Mouse (Mus musculus): ENCODE results near the gene Tbl2. TPM values are rescaled to one million over a fixed set of nuclear protein-coding genes. Genes with fewer than 3 reads are reported as not detected.

Tbl2 gene
- polyA plus RNA-seq, 1 experiment from 2014 or later: 24.1 TPM

DNA sequence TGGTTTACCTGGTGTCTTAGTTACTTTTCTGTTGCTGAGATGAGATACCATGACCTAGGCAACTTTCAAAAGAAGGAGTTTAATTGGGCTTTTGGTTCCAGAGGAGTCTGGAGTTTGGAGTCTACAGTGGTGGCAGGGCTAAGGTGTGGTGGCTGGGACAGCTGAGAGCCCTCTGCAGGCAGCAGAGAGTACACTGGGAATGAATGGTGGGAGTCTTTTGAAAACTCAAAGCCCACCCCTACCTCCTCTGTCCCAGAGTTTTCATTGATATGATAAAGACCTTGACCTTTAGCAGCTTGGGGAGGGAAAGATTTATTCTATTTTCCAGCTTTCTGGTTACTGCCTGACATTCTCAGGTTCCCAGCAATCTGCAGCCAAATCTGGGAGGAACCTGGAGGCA is 25.6 kb downstream of the Tbl2 start:
- DNase-seq (ENCODE audit: low spot score) (no peak), ATAC-seq (ENCODE audit: low read depth) (no peak)
- Histone ChIP-seq H3K4me2 (ENCODE audit: low read depth, low read length) (no peak overlapping the region), H3K36me3 (ENCODE audit: control insufficient read depth, insufficient read depth, low read length) (peaks cover 89% of the 10 kb centered on the region), H3K27me3 (replicated peaks; ENCODE audit: control insufficient read depth, insufficient read depth, low read length) (no peaks in the 10 kb centered on the region), H3K9ac (ENCODE audit: low read depth, low read length) (no peak overlapping the region), H3K9me3 (ENCODE audit: control insufficient read depth, low read length) (no peaks in the 10 kb centered on the region), H3K4me3 (ENCODE audit: low read depth, low read length) (no peak overlapping the region), H3K4me1 (ENCODE audit: control insufficient read depth, insufficient read depth, low read length) (no peaks in the 10 kb centered on the region), H3K27ac (replicated peaks; ENCODE audit: low read depth, low read length) (no peak overlapping the region)

DNA sequence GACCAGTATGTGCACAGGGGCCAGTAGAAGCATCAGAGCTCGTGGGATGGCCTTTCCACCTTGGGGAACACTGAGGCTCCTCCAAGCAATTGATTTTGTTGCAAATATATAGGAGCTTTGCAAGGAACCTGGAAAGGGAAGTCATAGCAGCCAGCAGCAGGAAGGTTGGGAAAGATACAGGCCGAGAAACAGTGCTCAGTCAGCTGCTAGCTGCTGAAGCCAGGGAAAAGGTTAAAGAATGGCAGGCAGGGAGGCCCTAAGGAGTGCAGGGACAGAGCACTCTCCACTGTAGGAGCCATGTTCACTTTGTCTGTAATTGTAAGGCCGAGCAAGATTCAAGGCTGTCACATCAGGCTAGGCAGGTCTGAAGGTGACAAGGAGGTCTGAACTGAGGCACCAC is 29.1 kb downstream of the Tbl2 start:
- Histone ChIP-seq H3K27me3 (replicated peaks; ENCODE audit: control insufficient read depth, insufficient read depth, low read length) (no peaks in the 10 kb centered on the region), H3K9ac (ENCODE audit: low read depth, low read length) (no peak overlapping the region), H3K4me1 (ENCODE audit: control insufficient read depth, insufficient read depth, low read length) (no peaks in the 10 kb centered on the region), H3K27ac (replicated peaks; ENCODE audit: low read depth, low read length) (no peak overlapping the region), H3K4me2 (ENCODE audit: low read depth, low read length) (no peak overlapping the region), H3K36me3 (ENCODE audit: control insufficient read depth, insufficient read depth, low read length) (peaks cover 90% of the 10 kb centered on the region), H3K9me3 (ENCODE audit: control insufficient read depth, low read length) (no peaks in the 10 kb centered on the region), H3K4me3 (ENCODE audit: low read depth, low read length) (no peak overlapping the region)
- no peak for DNase-seq (ENCODE audit: low spot score)
- no peak for ATAC-seq (ENCODE audit: low read depth)
- 75% methylated on average over 3 of the region's 3 CpGs for WGBS

GRCm38 (mm10) chr5:135178996-135179395 is 29.5 kb downstream of the Tbl2 start:
- ATAC-seq (ENCODE audit: low read depth) (no peak), DNase-seq (ENCODE audit: low spot score) (no peak)
- H3K36me3 ChIP-seq (ENCODE audit: control insufficient read depth, insufficient read depth, low read length): peaks cover 85% of the 10 kb centered on the region
- no peaks in the 10 kb centered on the region for H3K4me1 ChIP-seq (ENCODE audit: control insufficient read depth, insufficient read depth, low read length)
- H3K9me3 ChIP-seq (ENCODE audit: control insufficient read depth, low read length): no peaks in the 10 kb centered on the region
- no peak overlapping the region for H3K9ac ChIP-seq (ENCODE audit: low read depth, low read length)
- H3K27me3 ChIP-seq (replicated peaks; ENCODE audit: control insufficient read depth, insufficient read depth, low read length): no peaks in the 10 kb centered on the region
- no peak overlapping the region for H3K27ac ChIP-seq (replicated peaks; ENCODE audit: low read depth, low read length)
- no peak overlapping the region for H3K4me2 ChIP-seq (ENCODE audit: low read depth, low read length)
- WGBS: 87% methylated on average over 4 of the region's 4 CpGs
- no peak overlapping the region for H3K4me3 ChIP-seq (ENCODE audit: low read depth, low read length)

- Histone ChIP-seq H3K4me2 (ENCODE audit: low read depth, low read length) (no peak overlapping the region), H3K9ac (ENCODE audit: low read depth, low read length) (no peak overlapping the region), H3K4me1 (ENCODE audit: control insufficient read depth, insufficient read depth, low read length) (no peaks in the 10 kb centered on the region), H3K27ac (replicated peaks; ENCODE audit: low read depth, low read length) (no peak overlapping the region), H3K27me3 (replicated peaks; ENCODE audit: control insufficient read depth, insufficient read depth, low read length) (no peaks in the 10 kb centered on the region), H3K9me3 (ENCODE audit: control insufficient read depth, low read length) (no peaks in the 10 kb centered on the region), H3K4me3 (ENCODE audit: low read depth, low read length) (no peak overlapping the region), H3K36me3 (ENCODE audit: control insufficient read depth, insufficient read depth, low read length) (peaks cover 80% of the 10 kb centered on the region)
- ATAC-seq (ENCODE audit: low read depth) (no peak), DNase-seq (ENCODE audit: low spot score) (no peak)
- 94% methylated on average over 5 of the region's 7 CpGs for WGBS
Observed at GRCm38 (mm10) chr5:135179616-135180015, 30.2 kb downstream of the Tbl2 start.

GRCm38 (mm10) chr5:135180796-135181195 is 31.3 kb downstream of the Tbl2 start:
- 95% methylated on average over 8 of the region's 14 CpGs for WGBS
- no peaks in the 10 kb centered on the region for H3K4me1 ChIP-seq (ENCODE audit: control insufficient read depth, insufficient read depth, low read length)
- no peak overlapping the region for H3K4me3 ChIP-seq (ENCODE audit: low read depth, low read length)
- no peak for ATAC-seq (ENCODE audit: low read depth)
- no peak overlapping the region for H3K4me2 ChIP-seq (ENCODE audit: low read depth, low read length)
- no peaks in the 10 kb centered on the region for H3K27me3 ChIP-seq (replicated peaks; ENCODE audit: control insufficient read depth, insufficient read depth, low read length)
- H3K9ac ChIP-seq (ENCODE audit: low read depth, low read length): no peak overlapping the region
- H3K27ac ChIP-seq (replicated peaks; ENCODE audit: low read depth, low read length): no peak overlapping the region
- peaks cover 69% of the 10 kb centered on the region for H3K36me3 ChIP-seq (ENCODE audit: control insufficient read depth, insufficient read depth, low read length)
- DNase-seq (ENCODE audit: low spot score): no peak
- no peaks in the 10 kb centered on the region for H3K9me3 ChIP-seq (ENCODE audit: control insufficient read depth, low read length)

DNA sequence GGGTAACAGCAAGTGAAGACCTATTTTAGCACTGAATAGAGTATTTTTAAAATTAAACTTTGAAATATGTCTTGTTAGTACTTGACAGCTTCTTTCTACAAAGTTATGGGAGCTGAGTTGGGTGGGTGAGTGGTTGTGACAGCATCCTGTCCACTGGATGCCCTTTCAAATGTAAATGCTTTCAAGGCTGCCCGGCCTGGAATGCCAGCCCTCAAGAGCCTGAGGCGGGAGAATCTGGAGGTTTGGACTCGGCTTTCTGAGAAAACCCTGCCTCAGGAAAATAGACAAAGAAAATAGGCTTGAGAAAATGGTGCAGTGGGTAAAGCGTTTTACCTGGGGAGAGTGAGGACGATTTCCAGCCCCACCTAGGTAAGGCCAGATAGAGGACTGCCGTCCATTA is 32.3 kb downstream of the Tbl2 start:
- ATAC-seq (ENCODE audit: low read depth) (no peak), DNase-seq (ENCODE audit: low spot score) (no peak)
- Histone ChIP-seq H3K4me2 (ENCODE audit: low read depth, low read length) (no peak overlapping the region), H3K4me1 (ENCODE audit: control insufficient read depth, insufficient read depth, low read length) (no peaks in the 10 kb centered on the region), H3K27ac (replicated peaks; ENCODE audit: low read depth, low read length) (no peak overlapping the region), H3K4me3 (ENCODE audit: low read depth, low read length) (no peak overlapping the region), H3K9ac (ENCODE audit: low read depth, low read length) (no peak overlapping the region), H3K36me3 (ENCODE audit: control insufficient read depth, insufficient read depth, low read length) (peaks cover 61% of the 10 kb centered on the region), H3K27me3 (replicated peaks; ENCODE audit: control insufficient read depth, insufficient read depth, low read length) (no peaks in the 10 kb centered on the region), H3K9me3 (ENCODE audit: control insufficient read depth, low read length) (no peaks in the 10 kb centered on the region)
- WGBS: 78% methylated on average over 6 of the region's 6 CpGs

DNA sequence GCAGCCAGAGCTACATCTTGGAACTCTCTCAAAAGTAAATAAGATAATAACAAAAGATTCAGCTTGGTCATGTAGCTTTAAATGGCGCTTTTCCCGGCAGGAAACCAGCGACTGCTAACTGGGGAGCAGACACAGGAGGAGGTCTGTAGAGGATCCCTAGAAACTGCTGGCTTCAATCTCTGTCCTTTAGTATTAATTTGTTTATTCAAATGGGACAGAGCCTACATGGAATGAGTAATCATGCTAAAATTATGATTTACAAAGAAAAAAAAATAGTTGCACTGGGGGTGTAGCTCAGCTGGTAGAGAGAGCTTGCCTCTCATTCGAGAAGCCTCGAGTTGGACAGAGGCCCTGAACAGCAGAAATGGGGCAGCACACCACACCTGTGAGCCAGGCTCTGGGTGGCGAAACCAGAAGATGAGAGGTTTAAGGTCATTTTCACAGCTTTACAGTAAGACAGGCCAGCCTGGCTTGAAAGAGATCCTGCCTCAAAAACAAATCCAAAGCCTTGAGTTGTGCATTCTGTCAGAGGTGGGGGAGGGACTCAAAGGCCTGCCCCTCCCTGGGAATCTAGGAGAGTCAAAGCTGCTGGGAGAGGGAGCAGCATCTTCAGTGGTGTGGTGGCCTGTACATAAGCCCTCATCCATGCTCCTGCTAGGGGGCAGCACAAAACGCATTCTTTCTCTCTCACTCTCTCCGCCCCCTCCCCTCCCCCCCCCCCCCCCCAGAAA is 33.8 kb downstream of the Tbl2 start:
- 54% methylated on average over 8 of the region's 8 CpGs for WGBS
- H3K27ac ChIP-seq (replicated peaks; ENCODE audit: low read depth, low read length): peak overlapping the region; percentile 36; the same call in 1 of the 2 replicates

DNA sequence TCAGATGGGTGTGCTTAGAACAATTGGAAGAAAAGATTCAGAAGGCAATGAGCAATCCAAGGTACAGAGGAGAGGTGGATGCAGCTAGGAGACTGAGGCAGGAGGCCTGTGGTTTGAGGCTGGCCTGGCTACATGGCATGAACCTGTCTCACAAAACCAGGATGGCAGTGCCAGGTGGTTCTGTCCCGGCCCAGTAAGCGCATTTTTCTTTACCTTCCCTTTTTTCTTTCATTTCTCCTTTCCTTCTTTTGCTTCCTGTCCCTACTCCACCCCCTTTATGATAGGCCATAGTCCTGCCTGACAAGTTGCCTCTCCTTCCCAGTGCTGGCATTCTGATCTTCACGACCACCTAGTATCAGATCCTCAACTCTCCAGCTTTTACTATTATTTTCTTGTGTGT is 35.6 kb downstream of the Tbl2 start:
- Histone ChIP-seq H3K27me3 (replicated peaks; ENCODE audit: control insufficient read depth, insufficient read depth, low read length) (no peaks in the 10 kb centered on the region), H3K4me3 (ENCODE audit: low read depth, low read length) (no peak overlapping the region), H3K9ac (ENCODE audit: low read depth, low read length) (no peak overlapping the region), H3K36me3 (ENCODE audit: control insufficient read depth, insufficient read depth, low read length) (peaks cover 44% of the 10 kb centered on the region), H3K27ac (replicated peaks; ENCODE audit: low read depth, low read length) (no peak overlapping the region), H3K4me2 (ENCODE audit: low read depth, low read length) (no peak overlapping the region), H3K9me3 (ENCODE audit: control insufficient read depth, low read length) (no peaks in the 10 kb centered on the region), H3K4me1 (ENCODE audit: control insufficient read depth, insufficient read depth, low read length) (peaks cover 14% of the 10 kb centered on the region)
- 100% methylated on average over 3 of the region's 3 CpGs for WGBS
- ATAC-seq (ENCODE audit: low read depth): no peak
- DNase-seq (ENCODE audit: low spot score): no peak

More for the DNA sequence above, 33.8 kb downstream of the Tbl2 start:
- no peaks in the 10 kb centered on the region for H3K4me1 ChIP-seq (ENCODE audit: control insufficient read depth, insufficient read depth, low read length)
- no peak for ATAC-seq (ENCODE audit: low read depth)
- H3K27me3 ChIP-seq (replicated peaks; ENCODE audit: control insufficient read depth, insufficient read depth, low read length): no peaks in the 10 kb centered on the region
- no peak overlapping the region for H3K9ac ChIP-seq (ENCODE audit: low read depth, low read length)
- H3K4me3 ChIP-seq (ENCODE audit: low read depth, low read length): no peak overlapping the region
- DNase-seq (ENCODE audit: low spot score): no peak
- H3K4me2 ChIP-seq (ENCODE audit: low read depth, low read length): no peak overlapping the region
- H3K9me3 ChIP-seq (ENCODE audit: control insufficient read depth, low read length): no peaks in the 10 kb centered on the region
- peaks cover 46% of the 10 kb centered on the region for H3K36me3 ChIP-seq (ENCODE audit: control insufficient read depth, insufficient read depth, low read length)

- Histone ChIP-seq H3K36me3 (ENCODE audit: control insufficient read depth, insufficient read depth, low read length) (peaks cover 43% of the 10 kb centered on the region), H3K4me3 (ENCODE audit: low read depth, low read length) (no peak overlapping the region), H3K4me1 (ENCODE audit: control insufficient read depth, insufficient read depth, low read length) (peaks cover 17% of the 10 kb centered on the region), H3K27me3 (replicated peaks; ENCODE audit: control insufficient read depth, insufficient read depth, low read length) (no peaks in the 10 kb centered on the region), H3K9me3 (ENCODE audit: control insufficient read depth, low read length) (no peaks in the 10 kb centered on the region), H3K4me2 (ENCODE audit: low read depth, low read length) (no peak overlapping the region), H3K9ac (ENCODE audit: low read depth, low read length) (no peak overlapping the region), H3K27ac (replicated peaks; ENCODE audit: low read depth, low read length) (no peak overlapping the region)
- 39% methylated on average over 3 of the region's 3 CpGs for WGBS
- DNase-seq (ENCODE audit: low spot score) (no peak), ATAC-seq (ENCODE audit: low read depth) (no peak)
Observed at GRCm38 (mm10) chr5:135185596-135185995, 36.1 kb downstream of the Tbl2 start.

Measured in embryonic facial prominence, embryonic 14.5 days (tissue).